Mouse (Mus musculus) myocyte (in vitro differentiated cells): ENCODE results near the gene Antxr1.

Experiments
- E2F4 ChIP-seq: IDR thresholded peaks from one replicate; pipeline ENCODE4 v1.6.1; 2011; ENCODE audit warnings: mild to moderate bottlenecking, control low read depth, moderate library complexity; ENCODE audit not compliant: insufficient read depth
- MYOG ChIP-seq, 3 experiments: IDR thresholded peaks; one replicate each; pipeline ENCODE4 v1.6.1; 2011; ENCODE audit warnings: control low read depth in 2 of 3, low read depth in 2 of 3, mild to moderate bottlenecking in 2 of 3; ENCODE audit not compliant: insufficient read length in 2 of 3, control insufficient read depth in 1 of 3, insufficient read depth in 1 of 3
- POLR2A ChIP-seq: IDR thresholded peaks from one replicate; pipeline ENCODE4 v1.6.1; 2011; ENCODE audit warnings: low read depth, mild to moderate bottlenecking, control low read depth, moderate library complexity; ENCODE audit not compliant: insufficient read length
- TCF12 ChIP-seq: IDR thresholded peaks from one replicate; pipeline ENCODE4 v1.6.1; 2011; ENCODE audit warnings: mild to moderate bottlenecking, control low read depth; ENCODE audit not compliant: poor library complexity, insufficient read depth, severe bottlenecking
- TCF3 ChIP-seq: IDR thresholded peaks from one replicate; pipeline ENCODE4 v1.6.1; 2011; ENCODE audit warnings: low read depth, control low read depth; ENCODE audit not compliant: insufficient read length
- USF1 ChIP-seq: IDR thresholded peaks from one replicate; pipeline ENCODE4 v1.6.1; 2011; ENCODE audit warnings: low read depth, mild to moderate bottlenecking, control low read depth, moderate library complexity

DNA sequence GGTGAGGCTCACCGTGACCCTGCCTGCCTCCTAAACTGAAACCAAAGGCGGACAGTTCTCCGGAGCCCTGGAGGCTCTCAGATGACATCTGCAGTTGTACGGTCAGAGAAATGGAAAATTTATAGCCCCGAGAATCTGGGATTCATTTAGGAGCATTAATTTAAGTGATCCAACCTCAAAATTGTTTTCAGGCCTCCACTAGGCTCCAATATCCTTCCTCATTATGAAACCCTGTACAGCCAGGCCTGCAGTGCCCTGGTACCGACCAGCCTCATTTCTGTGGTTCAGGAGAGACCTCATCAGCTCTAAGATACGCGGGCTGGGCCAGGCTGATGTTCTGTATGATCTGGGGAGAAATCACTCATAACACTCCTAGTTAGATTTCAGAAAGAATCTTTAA lies 184.2 kb downstream of the Antxr1 start:
- TF ChIP-seq POLR2A (no peak), TCF12 (no peak), TCF3 (no peak), MYOG (IDR thresholded peaks at IDR 0.05; ENCODE audit: control insufficient read depth in 1 of 3, insufficient read depth in 1 of 3, insufficient read length in 2 of 3, low read depth in 2 of 3) (no peak), E2F4 (no peak), USF1 (no peak)
